Mouse (Mus musculus): ENCODE measurements around the gene Abl1. TPM values are rescaled to one million over a fixed set of nuclear protein-coding genes. Genes with fewer than 3 reads are reported as not detected.

The Abl1 gene
- polyA plus RNA-seq, 1 experiment = 28.0 TPM

DNA sequence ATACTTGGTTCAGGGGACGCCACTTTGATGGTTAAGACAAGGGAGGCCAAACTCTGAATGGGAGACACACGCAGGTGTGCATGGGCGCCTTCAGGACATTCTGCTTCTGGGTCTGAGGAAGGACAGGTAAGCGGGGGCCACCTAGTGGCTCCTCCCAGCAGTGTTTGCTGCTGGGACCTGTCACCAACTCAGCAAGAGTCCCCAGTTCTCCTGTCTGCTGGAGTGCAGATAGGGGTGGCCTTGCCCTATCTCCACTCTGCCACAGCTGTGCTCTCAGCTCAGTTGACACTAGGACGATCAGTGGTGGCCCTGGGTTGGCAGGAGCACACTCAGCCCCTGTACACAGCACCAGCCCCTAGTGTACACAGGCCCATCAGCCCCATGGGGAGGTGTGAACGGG, 159.7 kb downstream of the Abl1 start:
- Histone ChIP-seq H3K4me3 (no peak overlapping the region), H3K27me3 (ENCODE audit: control insufficient read depth, insufficient read depth, insufficient read length) (peaks cover 48% of the 10 kb centered on the region), H3K79me2 (ENCODE audit: control insufficient read depth, insufficient read depth) (no peaks in the 10 kb centered on the region), H3K4me2 (ENCODE audit: low read depth) (no peak overlapping the region), H3K36me3 (ENCODE audit: control insufficient read depth, insufficient read depth) (no peaks in the 10 kb centered on the region), H3ac (ENCODE audit: control insufficient read depth, insufficient read length) (no peak overlapping the region)
- TF ChIP-seq E2F4 (IDR thresholded peaks at IDR 0.05; ENCODE audit: insufficient read depth) (no peak), POLR2AphosphoS2 (IDR thresholded peaks at IDR 0.05; ENCODE audit: insufficient read length, low read depth) (no peak)

DNA sequence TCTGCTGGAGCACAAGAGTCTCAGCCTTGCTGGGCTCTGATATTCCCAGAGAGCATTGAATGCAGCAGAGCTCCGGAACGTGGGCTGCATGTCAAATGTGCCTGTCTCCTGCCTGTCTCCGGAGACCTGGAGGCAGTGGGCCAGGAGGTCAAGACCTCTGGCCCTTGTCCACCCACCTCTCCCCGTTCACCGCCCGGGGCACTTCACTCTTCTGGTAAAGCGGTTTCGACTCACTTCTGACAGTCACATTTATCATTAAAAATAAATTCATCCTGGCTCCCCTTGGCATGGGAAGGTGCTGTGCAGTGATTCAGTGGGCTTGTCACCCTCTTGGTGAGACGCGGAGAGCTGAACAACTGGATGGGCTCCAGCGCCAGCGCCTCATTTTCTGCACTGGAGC, 162.0 kb downstream of the Abl1 start:
- Histone ChIP-seq H3K4me3 (no peak overlapping the region), H3K4me2 (ENCODE audit: low read depth) (no peak overlapping the region), H3ac (ENCODE audit: control insufficient read depth, insufficient read length) (no peak overlapping the region), H3K27me3 (ENCODE audit: control insufficient read depth, insufficient read depth, insufficient read length) (peaks cover 45% of the 10 kb centered on the region), H3K79me2 (ENCODE audit: control insufficient read depth, insufficient read depth) (no peaks in the 10 kb centered on the region), H3K36me3 (ENCODE audit: control insufficient read depth, insufficient read depth) (no peaks in the 10 kb centered on the region)
- no peak for TF ChIP-seq TCF12 (IDR thresholded peaks at IDR 0.05; ENCODE audit: insufficient read depth, poor library complexity, severe bottlenecking)
- TF ChIP-seq USF1 (IDR thresholded peaks at IDR 0.05; ENCODE audit: low read depth) = no peak
- no peak for TF ChIP-seq E2F4 (IDR thresholded peaks at IDR 0.05; ENCODE audit: insufficient read depth)

Other genes starting within 250 kb of the Abl1 start
- 71.5 TPM for gene Ass1, start 218.2 kb upstream of the Abl1 start, polyA plus RNA-seq (2012; fragmentation: generic; extraction: Trizol)
- 20.4 TPM for gene Fubp3, start 115.7 kb upstream of the Abl1 start, polyA plus RNA-seq (2012; fragmentation: generic; extraction: Trizol)
- gene Prdm12, start 48.3 kb upstream of the Abl1 start, polyA plus RNA-seq (2012; fragmentation: generic; extraction: Trizol) = not detected
- 25.4 TPM for gene Exosc2, start 17.7 kb upstream of the Abl1 start, polyA plus RNA-seq (2012; fragmentation: generic; extraction: Trizol)
- gene Qrfp, start 122.2 kb downstream of the Abl1 start, polyA plus RNA-seq (2012; fragmentation: generic; extraction: Trizol) = 1.5 TPM
- gene Fibcd1, start 157.6 kb downstream of the Abl1 start, polyA plus RNA-seq (2012; fragmentation: generic; extraction: Trizol) = 0.13 TPM
- 0.22 TPM for gene Lamc3, start 198.9 kb downstream of the Abl1 start, polyA plus RNA-seq (2012; fragmentation: generic; extraction: Trizol)